Mouse (Mus musculus): ENCODE data around the gene D230025D16Rik. TPM values are rescaled to one million over a fixed set of nuclear protein-coding genes. Genes with fewer than 3 reads are reported as not detected.
"Not testable (repeated sequence)": the region's sequence is repeated elsewhere in the genome, so short reads cannot be mapped to it uniquely, and the experiment has no call there.

The D230025D16Rik gene
- 34.9 and 38.7 TPM in 2 replicates for total RNA-seq (2021)
- long read RNA-seq, experiment 1, transcript D230025D16Rik-201 (16 exons, 2,916 nt), result major isoform, 13 of 22 reads
- long read RNA-seq, experiment 1, partial matches to known transcripts, result 1 of 22 reads
- long read RNA-seq, experiment 1, other reads (novel, unspliced or antisense), result 6 of 22 reads
- long read RNA-seq, experiment 2, transcript D230025D16Rik-201 (16 exons, 2,916 nt), result major isoform, 11 of 13 reads
- long read RNA-seq, experiment 2, partial matches to known transcripts, result 0 of 13 reads
- long read RNA-seq, experiment 2, other reads (novel, unspliced or antisense), result 2 of 13 reads

GRCm38 (mm10) chr8:105224413-105225271 is at the start of gene D230025D16Rik:
Gene D230025D16Rik, plus strand, starts transcription at chr8:105225145.
- DNase-seq, result peak; percentile 98

GRCm38 (mm10) chr8:105175287-105175686 is 49.7 kb upstream of the D230025D16Rik start:
- not testable (repeated sequence) for DNase-seq

- DNase-seq, result no peak
These were observed 46.6 kb upstream of the D230025D16Rik start for GRCm38 (mm10) chr8:105178211-105178800.

GRCm38 (mm10) chr8:105182201-105182600 is 42.7 kb upstream of the D230025D16Rik start:
- DNase-seq, result no peak

- no peak for DNase-seq
These were observed 38.4 kb upstream of the D230025D16Rik start for GRCm38 (mm10) chr8:105186467-105187005.

GRCm38 (mm10) chr8:105192182-105192581 is 32.8 kb upstream of the D230025D16Rik start:
- no peak for DNase-seq

- no peak for DNase-seq
These were observed 19.2 kb upstream of the D230025D16Rik start for GRCm38 (mm10) chr8:105205748-105206147.

- no peak for DNase-seq
These were observed 18.1 kb upstream of the D230025D16Rik start for GRCm38 (mm10) chr8:105206766-105207275.

- no peak for DNase-seq
These were observed 17.2 kb upstream of the D230025D16Rik start for GRCm38 (mm10) chr8:105207675-105208273.

- DNase-seq, result no peak
These were observed 15.5 kb upstream of the D230025D16Rik start for GRCm38 (mm10) chr8:105209153-105210110.

- no peak for DNase-seq
These were observed 10.8 kb upstream of the D230025D16Rik start for GRCm38 (mm10) chr8:105214104-105214503.

- no peak for DNase-seq
These were observed 6.9 kb upstream of the D230025D16Rik start for GRCm38 (mm10) chr8:105217926-105218522.

GRCm38 (mm10) chr8:105223850-105224249 is 1.1 kb upstream of the D230025D16Rik start:
- peak; percentile 18 for DNase-seq

- no peak for DNase-seq
These were observed 288 bp downstream of the D230025D16Rik start for GRCm38 (mm10) chr8:105225272-105225593.

- peak; percentile 6 for DNase-seq
These were observed 972 bp downstream of the D230025D16Rik start for GRCm38 (mm10) chr8:105225917-105226316.

GRCm38 (mm10) chr8:105231503-105232320 is 6.8 kb downstream of the D230025D16Rik start:
- no peak for DNase-seq

- DNase-seq, result not testable (repeated sequence)
These were observed 7.4 kb downstream of the D230025D16Rik start for GRCm38 (mm10) chr8:105232321-105232693.

- no peak for DNase-seq
These were observed 8.4 kb downstream of the D230025D16Rik start for GRCm38 (mm10) chr8:105233126-105233935.

GRCm38 (mm10) chr8:105235206-105235605 is 10.3 kb downstream of the D230025D16Rik start:
- no peak for DNase-seq

Measured in adrenal gland, postnatal 14 days (tissue).